Mouse (Mus musculus) spleen, postnatal 10 days (tissue): ENCODE results near the gene Hmgb1.

Experiments
- DNase-seq, 2 experiments: peaks; one replicate each; pipeline ENCODE4 v3.0.0; 2021 to 2022; ENCODE audit warnings: low spot score in 2 of 2

Hmgb1 gene

DNA sequence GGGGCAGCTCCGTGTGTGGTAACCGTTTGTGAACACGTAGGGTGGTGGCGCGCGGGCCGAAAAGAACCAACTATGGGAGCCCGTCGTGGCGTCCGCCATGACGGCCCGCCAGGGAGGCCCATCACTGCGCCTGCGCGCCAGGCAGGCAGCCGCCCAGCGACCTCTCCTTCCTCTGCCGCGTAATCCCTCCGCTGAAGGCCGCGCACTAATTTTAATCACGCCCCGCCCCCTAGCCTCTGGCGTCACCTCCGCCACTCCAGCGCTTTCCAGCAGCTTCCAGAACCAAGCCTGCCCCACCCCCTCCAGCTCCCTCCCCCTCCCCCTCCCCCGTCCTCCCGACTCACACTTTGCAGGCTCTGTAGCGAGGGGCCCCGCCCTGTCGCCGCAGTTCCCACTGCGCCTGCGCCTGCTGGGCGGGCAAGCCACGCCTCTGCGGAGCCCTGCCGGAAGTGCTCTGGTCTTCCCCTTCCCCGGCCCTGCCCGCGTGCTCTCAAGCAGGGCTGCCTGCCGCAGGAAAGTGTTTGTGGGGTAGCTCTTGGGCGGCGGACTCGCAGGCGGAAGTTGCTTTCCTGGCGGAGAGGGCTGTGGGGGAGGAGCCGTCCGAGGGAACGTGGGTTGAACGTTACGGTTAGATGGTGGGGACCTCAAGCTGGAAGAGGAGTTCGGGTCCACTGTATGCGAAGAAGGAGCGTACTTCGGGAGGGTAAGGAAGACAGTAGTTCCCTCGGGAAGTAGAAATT lies at the start of gene Hmgb1, which contains the start of gene Uspl1:
Hmgb1 (minus strand) TSS at position 386 of the 740 bp plus-strand sequence.
Uspl1 (plus strand) TSS at position 247 of the 740 bp plus-strand sequence.
- DNase-seq = peak; percentile 99

DNA sequence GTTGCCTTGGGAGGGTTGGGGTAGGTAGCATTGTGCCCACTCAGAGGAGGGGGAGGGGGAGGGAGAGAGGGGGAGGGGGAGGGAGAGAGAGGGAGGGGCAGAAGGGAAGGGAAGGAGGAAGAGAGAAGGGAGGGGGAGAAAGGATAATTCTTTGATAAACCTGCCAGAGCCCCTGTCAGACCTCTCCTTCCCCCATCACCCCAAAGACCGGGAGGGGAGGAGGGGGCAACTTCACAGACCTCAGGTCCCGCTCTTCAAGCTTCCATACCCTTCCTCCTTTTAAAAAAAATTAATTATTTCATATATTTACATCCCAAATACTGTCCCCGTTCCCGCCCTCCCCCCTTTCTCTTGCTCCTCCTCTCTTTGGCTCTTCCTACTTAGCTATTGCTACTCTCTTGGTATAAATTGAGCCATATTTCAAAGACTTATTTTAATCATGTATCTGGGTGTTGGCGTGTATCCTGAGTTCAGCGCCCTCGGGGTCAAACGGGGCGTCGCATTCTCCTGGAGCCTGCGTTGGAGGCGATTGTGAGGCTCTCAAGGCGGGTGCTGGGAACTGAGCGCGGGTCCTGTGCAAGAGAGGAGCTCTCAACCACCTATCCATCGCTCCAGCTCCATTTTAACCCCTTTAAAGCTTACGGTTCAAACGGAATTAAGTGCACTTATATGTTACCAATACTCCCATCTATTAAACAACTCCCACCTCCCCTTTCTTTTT lies 45.5 kb upstream of the Hmgb1 start:
- DNase-seq = no peak

GRCm38 (mm10) chr5:149228700-149229618 lies 44.7 kb upstream of the Hmgb1 start:
- DNase-seq = peak; percentile 96 to 99

GRCm38 (mm10) chr5:149224666-149225065 lies 40.4 kb upstream of the Hmgb1 start:
- DNase-seq = no peak

DNA sequence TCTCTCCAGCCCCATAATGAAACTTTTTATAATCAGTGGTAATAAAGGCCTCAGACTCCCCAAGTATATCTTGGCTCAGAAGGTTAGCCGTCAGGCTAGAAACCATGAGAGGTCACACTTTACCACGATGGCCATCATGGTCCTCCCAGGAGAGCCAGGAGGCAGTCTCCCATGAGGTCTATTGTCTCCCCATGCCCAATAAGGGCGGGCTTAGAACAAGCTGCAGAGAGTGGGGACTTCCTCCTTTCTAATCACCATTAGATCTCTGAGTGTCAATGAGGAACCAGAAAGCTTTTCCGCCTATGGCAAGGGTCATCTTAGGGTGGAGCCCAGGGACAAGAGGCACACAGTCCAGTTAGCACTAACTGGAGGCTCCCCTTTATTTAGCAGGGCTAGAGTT lies 37.1 kb upstream of the Hmgb1 start:
- DNase-seq = no peak

- DNase-seq = no peak
These were observed 35.2 kb upstream of the Hmgb1 start for GRCm38 (mm10) chr5:149219493-149219892.

DNA sequence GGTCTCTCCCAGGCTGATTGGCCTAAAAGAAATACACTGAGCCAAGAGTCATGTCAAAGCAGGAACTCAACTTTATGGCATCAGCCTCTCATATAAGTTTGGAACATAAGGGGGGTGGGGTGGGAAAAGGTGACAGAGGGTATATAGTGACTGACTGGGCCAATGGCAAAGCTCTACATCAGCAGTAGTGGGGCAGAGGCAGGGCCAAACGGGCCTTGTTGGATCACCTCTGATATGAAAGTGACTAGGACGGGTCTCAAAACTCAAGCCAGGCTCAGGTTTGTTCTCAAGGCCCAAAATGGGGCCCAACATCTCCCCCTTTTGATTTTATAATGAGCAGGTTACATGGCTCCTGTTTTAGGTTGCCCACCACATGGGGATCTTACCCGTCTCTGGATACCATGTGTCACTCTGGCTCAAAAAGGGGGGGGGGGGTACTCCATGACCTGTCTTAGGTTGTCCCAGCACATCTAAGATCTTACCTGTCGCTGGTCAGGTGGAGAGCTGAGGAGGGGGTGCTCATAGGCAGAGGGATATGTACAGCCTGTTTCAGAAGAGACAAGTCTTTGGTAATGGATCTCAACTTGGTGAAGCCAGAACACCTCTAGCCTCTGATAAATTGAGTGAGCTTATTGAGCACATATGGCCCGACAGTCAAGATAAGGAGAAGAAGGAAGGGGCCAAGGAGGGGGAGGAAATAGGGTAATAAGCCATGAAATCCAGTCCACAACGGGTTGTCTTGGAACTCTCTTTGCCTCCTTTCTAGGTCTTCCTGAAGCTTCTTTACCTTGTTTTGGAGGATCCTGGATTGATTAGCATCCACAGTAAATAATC lies 33.5 kb upstream of the Hmgb1 start:
- DNase-seq = no peak

GRCm38 (mm10) chr5:149215540-149215939 lies 31.3 kb upstream of the Hmgb1 start:
- DNase-seq = no peak

DNA sequence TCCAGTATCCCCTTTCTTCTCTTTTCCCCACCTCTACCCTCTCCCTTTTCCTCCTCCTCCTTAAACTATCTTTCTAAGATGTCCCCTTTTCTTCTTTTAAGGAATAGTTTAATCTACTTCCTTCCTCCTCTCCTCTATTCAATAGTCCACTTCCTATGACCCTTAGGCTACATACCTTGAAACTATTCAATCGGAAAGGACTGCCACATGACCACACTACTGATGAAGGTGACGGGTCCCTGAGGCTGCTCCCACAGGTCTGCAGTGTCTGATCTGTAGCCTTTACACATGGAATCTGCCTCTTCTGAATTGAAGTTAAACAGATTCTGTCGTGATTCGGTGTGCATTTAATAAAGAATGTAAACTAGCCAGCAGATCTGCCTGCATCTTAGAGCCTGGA lies 28.5 kb upstream of the Hmgb1 start:
- DNase-seq = no peak

- no peak for DNase-seq
These were observed 26.8 kb upstream of the Hmgb1 start for GRCm38 (mm10) chr5:149211041-149211440.

DNA sequence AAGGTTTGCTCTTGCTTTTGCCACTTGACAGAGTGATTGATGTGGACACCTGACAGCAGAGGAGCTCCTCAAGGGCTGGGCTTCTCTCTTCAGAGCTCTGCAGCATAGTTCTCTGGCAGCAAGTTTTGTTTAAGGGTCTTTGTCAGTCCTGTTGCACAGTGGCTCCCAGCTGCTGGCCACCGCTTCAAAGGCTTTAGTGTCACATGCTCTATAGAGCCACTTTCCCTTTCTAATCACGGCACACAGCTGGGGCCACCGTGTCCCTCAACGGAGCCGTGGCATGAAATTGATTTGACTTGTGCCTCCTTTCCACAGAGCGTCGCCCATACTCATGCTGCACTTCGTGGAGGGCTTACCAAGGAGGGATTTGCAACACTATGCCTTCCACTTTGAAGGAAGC lies 25.0 kb upstream of the Hmgb1 start:
- no peak for DNase-seq

DNA sequence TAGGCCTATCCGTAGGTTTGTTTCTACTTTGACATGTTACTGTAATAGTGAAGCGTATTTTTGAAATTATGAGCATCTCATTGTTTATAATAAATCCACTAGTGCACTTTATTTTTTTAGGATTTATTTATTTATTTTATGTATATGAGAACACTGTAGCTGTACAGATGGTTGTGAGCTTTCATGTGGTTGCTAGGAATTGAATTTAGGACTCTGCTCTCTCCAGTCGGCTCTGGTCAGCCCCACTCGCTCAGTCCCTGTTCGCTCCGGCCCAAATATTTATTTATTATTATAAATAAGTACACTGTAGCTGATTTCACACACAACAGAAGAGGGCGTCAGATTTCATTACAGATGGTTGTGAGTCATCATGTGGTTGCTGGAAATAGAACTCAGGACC lies 24.5 kb upstream of the Hmgb1 start:
- DNase-seq = no peak

- no peak for DNase-seq
These were observed 23.4 kb upstream of the Hmgb1 start for GRCm38 (mm10) chr5:149207661-149208060.

- no peak for DNase-seq
These were observed 22.0 kb upstream of the Hmgb1 start for GRCm38 (mm10) chr5:149206286-149206685.

DNA sequence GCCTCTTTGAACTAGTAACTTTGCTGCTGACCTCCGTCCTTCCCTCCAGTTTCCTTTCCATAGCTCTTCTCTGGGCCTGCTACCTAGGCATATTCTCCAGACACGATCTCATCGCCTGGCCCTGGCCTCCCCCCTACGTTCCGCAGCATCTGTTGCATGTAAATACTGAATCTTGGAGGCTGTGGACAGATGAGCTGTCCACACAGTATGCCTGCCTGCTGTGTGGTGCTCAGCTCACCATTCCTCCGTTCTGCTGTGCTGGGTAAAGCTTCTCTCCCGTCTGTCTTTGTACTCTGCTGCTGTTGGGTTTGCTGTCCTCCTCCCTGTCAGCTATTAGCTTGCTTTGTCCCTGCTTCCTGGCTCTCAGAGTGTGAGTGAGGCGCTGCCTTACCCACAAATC lies 21.0 kb upstream of the Hmgb1 start:
- no peak for DNase-seq

DNA sequence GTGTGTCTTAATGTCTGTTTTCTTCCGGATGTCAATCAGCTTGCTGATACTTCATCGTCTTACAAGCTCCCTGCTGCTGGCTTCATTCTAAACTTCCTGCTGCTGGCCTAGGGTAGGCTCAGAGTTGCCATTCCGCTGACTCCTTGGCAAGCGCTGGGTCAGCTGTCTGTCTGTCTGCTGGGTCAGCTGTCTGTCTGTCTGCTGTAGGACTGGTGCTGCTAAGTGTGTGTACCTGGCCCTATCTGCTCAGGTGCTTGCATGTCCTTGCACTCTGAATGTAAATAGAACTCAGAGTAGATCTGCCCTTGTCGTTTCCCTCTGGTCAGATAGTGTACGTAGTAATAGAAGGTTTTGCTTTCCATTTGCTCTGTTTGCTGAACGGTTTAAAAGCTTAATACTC lies 20.5 kb upstream of the Hmgb1 start:
- no peak for DNase-seq

DNA sequence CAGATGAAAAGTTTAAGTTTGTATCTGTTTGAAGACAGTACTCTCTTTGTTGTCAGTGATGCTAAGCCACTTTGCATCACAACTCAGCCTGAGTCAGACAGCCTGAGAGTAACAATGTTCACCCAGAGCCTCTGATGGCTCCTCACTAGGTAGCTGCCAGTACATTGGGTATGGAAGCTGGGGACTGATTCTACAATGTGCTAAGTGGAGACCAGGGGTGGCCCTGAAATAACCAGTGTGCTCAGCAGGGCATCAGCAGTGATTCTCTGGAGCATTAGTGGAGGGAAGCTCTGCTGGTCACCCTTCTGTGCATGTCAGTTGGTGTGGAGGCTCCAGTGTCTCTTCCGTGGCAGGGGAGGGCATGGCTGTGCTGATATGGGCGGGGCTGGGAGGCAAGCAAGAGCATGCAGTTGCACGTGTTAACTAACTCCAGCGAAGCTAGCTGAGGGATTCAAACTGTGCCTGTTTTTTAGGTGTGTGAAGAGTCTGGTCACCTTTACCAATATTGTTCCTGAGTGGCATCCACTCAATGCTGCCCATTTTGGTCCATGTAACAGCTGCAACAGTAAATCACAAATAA lies 19.6 kb upstream of the Hmgb1 start:
- DNase-seq = no peak

DNA sequence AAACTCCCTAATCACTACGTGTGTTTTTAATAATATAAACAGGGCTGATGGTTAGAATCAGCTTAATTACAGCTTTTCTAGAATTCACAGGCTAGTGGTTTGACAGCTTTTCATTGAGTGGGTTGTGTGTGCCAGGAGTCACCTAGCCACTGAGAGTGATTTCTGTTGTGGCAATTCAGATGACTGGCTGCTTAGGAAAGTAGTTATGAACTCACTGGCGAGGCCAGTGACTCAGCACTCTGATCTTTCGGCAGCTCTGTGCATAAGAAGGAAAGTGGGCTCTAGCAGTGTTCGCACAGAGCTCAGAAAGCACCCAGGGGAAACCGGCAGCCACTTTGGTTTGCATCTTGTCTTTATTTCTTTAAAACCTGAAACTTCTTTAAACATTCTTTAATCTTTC lies 18.7 kb upstream of the Hmgb1 start:
- DNase-seq = no peak

DNA sequence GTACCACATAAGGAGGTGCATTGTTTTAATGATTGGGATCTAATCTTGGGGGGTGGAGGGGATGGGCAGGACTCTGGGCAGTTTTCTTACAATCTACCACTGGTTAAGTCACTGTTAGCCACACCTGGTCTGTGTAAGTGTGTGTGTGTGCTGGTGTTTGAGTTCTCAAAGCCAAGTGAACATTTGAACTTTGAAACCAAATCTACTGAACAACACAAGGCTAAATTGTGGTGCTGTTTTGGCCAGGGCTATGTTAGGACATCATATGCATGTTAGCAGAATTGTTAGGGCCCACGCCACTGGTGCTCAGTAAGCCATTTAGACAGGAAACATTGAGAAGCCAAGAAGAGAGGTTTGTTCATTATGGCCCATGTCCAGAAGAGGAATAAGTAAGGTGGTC lies 14.5 kb upstream of the Hmgb1 start:
- no peak for DNase-seq

GRCm38 (mm10) chr5:149196611-149197010 lies 12.3 kb upstream of the Hmgb1 start:
- DNase-seq = no peak

- DNase-seq = no peak
These were observed 5.9 kb upstream of the Hmgb1 start for GRCm38 (mm10) chr5:149190160-149190559.
